Mouse (Mus musculus) embryo, embryonic 9.5 days (tissue): Measurements from ENCODE around the gene Tmem198.

Experiments used
- DNase-seq: peaks from one replicate; pipeline ENCODE4 v3.0.0-alpha.2; 2017; ENCODE audit errors: extremely low spot score

The Tmem198 gene

DNA sequence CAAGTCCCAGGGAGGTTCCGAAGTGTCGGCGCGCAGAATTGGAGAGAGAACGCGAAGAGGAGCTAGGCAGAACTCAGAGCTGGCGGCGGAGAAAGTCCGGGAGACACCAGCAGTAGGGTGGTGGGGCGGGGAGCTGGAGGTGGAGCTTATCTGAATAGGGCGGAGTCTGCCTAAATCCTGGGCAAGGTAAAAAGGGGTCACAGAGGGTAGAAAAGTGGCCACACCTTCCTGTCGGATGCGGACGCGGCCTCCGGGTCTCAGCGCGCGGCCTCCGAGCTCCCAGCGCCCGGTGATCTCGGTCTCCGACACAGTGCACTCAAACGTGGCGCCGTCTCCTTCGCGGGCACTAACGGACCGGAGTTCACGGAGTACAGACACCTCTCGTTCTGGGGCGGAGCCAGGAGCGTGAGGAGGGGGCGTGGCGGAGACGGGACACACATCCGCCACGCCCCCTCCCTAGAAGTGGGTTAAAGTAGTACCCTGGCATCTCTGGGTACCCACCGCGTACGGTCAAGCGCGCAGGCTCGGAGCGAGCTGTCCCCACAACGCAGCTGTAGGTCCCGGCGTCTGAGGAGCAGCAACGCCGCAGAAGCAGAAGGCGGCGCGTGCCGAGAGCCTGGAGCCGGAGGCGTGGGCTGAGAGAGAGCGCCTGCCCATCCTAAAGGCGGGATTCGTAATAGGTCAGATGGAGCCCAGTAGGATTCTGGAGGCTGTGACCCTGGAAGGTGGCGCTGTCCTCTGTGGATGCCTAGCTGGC is 8.3 kb downstream of the Tmem198 start:
- peak; percentile 90 for DNase-seq

DNA sequence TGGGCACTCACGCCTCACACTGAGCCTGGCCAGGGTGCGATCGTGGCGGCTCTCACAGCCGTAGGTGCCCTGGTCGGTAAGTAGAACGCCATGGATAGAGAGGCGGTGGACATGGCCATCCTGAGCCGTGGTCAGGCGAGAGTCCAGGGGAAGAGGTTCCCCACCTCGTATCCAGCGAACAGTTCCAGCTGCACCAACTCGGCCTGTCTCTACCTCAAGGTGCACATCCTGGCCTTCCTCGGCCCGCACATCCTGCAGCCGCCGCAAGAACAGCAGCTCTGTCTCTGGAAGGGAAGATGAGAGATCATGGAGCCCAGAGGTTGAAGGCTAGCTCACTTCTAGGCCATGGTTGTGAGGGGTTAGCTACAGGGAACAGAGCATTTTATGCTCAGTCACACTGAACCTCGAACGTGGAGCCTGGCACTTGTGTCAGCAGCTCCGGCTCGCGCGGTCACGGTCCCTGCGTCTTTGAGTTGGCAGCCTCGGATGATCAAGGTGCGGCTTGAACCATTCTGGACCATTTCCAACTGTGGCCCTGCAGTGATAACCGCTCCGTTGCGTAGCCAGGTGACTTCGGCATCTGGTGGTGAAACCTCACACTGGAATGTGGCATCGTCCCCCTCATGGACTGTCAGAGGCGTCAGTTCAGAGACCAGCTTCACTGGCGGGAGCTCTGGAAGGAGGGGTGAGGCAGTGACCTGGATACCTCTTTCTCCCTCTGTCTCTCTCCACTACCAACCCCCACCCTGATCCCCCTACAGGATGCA is 11.6 kb downstream of the Tmem198 start:
- no peak for DNase-seq

DNA sequence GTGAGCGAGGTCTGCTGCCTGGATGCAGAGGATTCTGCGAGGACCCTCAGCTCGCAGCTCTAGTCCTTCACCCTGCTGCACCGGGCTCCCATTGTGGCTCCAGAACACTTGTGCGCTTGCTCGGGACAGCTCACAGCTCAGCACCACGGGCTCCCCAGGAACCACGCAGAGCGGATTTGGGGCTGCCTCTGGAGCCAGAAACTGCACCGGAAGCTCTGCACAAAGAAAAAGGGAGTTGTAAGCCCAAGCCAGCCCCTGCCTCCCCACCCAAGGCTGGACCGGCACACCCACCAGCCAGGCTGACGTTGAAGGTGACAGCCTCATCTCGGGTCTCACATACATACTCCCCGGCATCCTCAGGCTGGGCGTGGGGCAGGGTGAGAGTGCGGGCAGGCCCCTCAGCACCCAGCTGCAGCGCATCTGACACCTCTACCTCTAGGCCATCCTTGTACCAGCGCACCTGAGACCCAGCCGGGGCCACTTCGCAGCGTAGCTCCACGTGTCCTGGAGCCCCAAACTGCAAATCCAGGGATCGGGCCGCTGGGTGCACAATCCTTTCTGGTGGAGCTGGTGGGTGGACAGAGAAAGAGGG is 13.3 kb downstream of the Tmem198 start:
- no peak for DNase-seq

DNA sequence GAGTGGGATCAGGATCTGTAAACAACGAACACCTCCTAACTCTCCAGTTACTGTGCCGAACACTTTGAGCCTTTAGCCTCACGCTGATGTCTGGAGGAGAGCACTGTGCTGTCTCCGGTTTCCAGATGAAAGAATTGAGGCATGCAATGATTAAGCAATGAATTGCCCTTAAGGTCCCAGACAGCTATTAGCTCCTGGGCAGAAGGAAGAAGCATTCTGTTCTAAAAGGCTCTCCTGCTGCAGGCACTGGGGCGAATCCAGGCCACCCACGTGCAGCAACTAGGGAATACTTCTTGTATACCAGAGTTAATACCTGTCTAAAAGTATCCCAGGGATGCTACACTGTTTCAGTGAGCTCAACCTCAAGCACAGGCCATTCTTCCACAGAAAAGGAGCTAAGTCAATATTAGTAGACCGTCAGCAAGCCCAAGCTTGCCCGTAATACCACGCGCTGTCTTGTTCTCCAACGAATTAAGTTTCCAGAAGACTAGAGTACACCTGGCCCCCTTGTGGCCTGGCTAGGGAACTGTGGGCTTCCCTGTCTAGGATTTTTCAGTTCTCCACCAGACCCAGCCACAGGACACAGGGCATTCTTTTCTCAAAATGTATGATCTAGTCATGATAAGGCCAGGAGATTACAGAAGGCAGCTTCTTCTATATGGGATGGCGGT is 15.7 kb downstream of the Tmem198 start:
- DNase-seq: peak; percentile 61

DNA sequence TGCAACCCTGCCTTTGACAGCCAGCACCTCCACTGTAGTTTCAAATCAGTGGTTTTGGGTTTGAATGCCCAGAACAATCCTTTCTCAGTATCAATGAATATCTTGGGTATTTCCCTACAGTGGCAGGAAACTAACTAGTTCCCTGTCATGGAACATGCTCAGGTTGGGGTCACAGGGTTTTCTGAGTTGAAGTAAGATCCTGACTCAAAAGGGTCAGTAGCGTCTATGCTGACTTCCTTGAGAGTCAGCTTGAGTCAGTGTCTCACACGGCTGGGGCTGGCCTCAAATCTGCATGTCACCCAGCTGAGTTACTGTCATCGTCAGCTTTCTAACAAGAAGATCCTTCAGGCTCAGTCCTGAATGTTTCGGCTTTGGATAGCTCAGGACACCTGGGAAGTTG is 19.6 kb downstream of the Tmem198 start:
- DNase-seq: no peak

DNA sequence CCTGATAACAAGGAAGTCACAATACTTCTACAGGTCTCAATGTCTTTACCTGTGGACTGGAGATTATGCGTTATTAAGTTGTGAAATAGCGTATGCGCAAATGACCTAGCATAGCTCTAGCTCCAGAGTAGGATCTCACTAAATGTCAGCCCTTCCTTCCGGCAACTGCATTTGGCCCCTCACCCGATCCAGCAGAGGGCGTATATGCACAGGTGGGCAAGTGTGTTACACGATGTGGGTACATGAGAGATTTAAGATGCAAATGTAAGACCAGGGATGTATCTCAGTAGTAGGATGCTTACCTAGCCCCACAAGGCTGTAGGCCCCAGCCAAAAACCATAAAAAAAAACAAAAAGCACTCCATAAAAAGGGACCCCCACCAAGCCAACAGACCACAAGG is 20.1 kb downstream of the Tmem198 start:
- no peak for DNase-seq

DNA sequence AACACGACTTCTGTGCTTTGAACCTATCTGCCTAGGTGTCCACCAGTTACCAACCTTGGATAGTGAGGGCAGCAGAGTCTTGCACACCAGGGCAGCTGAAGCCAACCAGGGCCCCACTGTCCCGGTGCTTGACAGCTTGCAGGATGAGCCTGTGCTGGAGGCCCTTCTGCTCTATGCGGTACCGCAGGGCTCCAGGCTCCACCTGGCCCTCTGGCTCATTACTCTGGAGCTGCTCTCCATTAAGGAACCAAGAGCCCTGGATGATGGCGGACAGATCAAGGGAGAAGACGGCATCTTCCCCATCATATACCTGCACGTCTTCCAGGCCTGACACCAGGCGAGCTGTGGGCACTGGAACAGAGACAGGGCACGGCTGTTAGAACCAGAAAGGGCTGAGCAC is 22.6 kb downstream of the Tmem198 start:
- no peak for DNase-seq

DNA sequence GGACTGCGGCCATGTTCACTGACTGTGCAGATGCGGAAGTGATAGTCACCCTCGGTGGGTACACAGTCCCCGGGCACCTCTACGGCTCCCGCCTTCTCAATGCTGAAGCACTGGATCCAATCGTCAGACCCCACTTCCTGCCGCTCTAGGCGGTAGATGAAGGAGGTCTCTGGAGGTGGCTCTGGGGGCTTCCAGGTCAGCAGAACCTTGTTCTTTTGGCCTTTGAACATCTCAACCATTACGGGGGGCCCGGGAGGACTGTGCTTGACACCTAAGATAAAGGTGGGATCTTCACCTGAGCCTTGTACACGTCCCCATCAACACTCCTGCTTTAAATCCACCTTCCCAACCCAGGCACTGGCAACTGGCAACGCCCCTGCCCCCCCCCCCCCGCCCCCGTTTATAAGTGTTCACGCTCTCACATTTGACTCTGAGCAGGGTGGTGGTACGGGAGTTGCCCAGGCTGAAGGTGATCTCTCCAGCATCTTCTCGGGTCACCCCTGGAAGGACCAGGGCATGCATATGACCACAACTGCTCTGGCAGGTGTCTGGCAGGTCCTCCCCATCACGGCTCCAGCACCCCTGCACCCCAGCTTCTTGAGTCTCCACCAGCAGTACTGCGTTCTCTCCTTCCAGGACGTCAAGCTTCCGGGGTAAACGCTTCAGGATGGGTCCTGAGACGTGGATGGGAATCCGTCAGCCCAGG is 23.8 kb downstream of the Tmem198 start:
- no peak for DNase-seq

DNA sequence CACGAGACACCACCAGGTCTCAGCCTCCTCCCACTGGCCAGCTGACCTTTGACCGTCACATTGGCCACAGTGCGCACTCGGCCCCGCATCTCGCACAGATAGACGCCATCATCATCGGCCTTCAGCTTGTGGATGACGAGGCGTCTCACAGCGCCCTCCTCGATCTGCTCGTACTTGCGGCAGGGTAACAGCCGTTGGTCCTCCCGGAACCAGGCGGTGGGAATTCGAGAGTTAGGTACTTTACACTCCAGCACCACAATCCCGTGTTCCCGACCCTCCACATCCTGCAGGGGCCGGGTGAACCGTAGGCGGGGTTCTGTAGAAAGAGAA is 24.3 kb downstream of the Tmem198 start:
- no peak for DNase-seq

DNA sequence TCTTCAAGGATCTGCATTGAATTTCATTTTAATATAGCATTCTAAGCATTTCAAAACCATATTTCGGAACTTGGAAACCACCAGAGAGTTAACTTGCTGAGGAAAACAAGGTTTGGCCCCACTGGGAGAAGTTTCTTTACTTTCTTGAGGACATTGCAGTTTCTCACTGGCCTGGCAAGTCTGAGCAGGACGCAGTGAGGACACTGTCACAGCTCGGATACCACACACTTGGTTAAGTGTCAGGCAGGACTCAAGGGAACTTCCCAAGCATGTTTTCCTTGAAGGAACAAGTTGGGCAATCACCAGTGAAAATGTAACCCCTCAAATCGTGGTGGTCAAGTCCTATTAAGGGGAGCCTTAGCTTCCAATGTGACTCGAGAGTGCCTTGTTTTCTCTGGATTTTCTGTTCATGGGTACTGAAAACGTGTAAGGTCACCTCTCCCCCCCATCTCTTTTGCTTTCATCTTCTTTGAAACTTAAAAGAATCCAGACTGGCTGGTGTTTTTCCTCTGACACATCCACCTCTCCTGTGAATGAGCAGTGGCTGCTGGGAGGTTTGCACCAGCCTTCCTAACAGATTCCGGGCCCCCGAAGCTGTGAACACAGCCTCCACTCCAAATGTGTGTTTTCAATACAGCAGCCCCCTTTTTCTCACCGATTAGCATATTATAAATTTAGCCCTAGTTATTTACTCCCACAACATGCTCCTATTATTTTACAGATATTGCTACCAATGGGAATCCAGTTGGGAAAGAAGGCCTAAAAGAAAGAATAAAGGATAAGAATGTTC is 25.1 kb downstream of the Tmem198 start:
- no peak for DNase-seq

DNA sequence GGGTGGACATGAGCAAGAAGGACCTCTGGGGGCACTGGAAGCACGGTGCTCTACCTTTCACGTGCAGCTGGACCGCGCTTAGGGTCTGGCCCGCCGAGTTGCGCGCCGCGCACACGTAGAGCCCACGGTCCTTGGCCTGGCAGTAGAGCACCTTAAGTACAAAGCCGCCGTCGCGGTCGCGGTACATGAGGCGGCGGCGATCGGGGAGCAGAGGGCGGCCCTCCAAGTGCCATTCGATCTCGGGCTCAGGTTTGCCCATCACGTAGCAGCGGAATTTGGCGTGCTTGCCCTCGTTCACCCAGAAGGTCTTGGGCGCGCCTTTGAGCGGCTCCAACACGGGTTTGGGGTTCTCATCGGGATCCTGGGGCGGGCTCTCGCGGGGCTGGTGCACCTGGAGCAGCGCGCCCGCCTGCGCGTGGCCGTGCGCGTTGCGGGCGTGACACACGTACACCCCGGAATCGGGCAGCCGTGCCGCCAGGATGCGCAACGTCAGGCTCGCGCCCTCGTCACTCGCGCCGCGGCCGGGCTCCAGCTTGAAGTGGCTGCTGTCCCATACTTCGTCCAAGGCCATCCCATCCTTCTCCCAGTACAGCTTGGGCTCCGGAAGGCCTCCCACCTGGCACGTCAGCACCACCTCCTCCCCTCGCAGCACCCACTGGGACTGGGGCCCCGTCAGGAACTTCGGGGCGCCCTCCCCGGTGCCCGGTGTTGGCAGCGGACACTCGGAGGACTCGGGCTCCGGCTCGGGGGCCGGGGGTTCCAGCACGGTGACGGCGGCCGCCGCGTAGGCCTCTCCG is 26.0 kb downstream of the Tmem198 start:
- DNase-seq: peak; percentile 71

DNA sequence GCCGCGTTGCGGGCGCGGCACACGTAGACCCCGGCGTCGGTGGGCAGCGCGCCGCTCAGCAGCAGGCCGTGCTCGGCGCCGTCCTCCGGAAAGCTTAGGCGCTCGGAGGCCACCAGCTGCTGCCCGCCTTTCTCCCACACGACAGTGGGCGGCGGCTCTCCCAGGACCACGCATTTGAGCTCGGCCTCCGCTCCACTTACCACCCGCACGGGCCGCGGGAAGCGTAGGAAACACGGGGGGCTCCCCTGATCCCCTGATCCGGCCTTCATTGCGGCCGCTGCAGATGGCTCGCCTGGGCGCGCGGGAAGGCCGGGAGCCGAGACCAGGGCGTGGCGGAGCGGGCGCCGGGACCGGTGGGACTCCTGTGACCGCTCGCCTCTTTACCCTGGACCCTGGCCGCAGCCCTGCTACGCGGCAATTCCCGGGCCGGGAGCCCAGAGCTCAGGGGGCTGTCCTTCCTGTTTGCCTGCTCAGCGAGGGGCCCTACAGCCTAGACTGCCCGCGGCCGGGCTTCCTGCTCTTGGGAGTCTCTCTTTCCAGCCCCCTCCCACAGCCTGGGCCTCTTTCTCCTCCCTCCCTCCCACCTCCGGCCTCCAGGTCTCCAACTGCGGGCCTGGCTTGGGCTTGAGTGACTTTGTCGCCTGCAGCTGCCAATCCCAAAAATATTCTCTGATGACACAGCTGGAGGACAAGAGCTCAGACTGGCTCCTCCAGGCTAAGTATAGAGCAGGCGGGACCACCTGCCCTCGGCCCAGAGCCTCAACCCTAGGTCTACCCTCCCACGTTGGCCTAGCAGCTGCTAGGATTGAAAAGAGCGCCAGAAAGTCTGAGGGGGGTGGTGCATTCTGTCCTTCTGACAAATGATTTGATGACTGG is 26.9 kb downstream of the Tmem198 start, which contains the start of gene Obsl1:
Gene Obsl1, minus strand, starts transcription at position 497 of the 876 bp plus-strand sequence.
- peak; percentile 85 for DNase-seq

DNA sequence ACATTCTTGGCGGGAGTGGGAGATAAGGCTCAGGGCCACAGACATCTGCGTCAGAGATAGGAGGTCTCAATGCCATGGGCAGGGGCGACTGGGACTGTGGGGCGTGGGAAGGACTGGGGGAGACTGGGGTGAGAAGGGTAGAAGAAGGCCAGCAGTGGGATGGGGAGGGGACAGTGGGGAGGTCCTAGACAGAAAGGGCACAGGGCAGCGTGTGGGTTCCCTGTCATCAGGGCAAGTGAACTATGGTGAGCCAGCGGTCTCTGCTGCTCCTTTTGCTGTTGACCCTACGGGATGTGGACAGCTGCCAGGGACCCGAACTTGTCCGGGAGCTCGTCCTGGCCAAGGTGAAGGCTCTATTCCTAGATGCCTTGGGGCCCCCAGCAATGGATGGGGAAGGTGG is 27.7 kb downstream of the Tmem198 start, which contains the start of gene Inha:
Gene Inha, plus strand, starts transcription at position 72 of the 400 bp plus-strand sequence.
- DNase-seq: no peak

DNA sequence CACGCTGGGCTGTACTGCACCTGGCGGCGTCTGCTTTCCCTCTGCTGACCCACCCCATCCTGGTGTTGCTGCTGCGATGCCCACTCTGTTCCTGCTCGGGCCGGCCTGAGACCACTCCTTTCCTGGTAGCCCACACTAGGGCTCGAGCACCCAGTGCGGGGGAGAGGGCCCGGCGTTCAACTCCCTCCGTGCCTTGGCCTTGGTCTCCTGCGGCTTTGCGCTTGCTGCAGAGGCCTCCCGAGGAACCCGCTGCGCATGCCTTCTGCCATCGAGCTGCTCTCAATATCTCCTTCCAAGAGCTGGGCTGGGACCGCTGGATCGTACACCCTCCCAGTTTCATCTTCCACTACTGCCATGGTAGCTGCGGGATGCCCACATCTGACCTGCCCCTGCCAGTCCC is 30.3 kb downstream of the Tmem198 start:
- no peak for DNase-seq

DNA sequence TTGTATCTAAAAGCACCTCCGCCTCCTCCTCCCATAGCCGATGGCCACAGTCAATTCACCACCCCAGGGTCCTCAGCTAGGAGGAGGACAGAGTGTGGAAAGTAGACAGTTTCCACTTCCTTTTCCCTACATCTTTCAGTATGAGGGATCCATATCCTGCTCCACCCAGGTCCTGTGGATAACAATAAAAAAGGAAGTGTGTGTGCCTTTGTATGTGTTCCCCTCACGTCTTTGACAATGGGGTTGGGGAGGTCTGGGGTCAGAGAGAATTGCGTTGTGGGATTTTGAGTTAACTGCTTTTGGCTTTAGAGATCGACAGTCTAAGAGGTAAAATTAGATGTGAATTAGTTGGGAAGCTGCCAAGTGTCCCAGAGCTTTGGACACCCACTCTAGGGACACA is 30.8 kb downstream of the Tmem198 start:
- DNase-seq: no peak

DNA sequence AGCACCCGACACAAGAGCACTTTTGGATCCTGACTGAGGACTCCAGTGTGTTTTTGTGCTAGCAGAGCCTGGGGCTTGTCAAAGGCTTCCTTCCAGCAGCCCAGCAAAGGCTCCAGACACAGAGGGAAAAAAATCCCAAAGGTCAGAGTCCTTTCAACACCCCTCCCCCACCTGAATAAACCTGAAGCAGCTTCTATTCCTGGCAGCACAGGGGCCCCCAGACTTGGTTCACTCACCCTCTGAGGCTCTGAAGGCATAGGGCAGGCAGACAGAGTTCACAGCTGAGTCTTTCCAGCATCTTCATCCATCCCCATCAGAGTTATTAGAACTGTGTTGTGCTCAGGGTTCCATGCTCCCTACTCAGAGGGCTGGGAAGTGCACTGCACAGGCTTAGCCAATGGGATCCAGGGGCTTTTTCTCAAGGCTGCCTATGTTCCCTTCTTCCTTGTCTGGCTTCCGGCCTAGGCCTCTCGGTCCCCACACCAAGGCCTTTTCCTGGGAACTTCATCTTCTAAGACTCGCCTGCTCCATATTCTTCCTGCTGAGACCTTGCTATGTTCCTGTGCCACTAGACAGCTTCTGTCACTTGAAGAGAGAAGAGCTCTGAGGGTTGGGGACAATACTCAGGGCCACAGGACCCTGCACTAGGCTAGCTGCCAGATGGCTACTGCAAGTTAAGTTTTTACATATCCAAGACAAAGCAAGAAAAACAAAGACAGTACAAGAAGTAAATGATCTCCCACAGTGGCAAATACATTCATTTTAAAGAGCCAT is 32.3 kb downstream of the Tmem198 start:
- peak; percentile 43 for DNase-seq

DNA sequence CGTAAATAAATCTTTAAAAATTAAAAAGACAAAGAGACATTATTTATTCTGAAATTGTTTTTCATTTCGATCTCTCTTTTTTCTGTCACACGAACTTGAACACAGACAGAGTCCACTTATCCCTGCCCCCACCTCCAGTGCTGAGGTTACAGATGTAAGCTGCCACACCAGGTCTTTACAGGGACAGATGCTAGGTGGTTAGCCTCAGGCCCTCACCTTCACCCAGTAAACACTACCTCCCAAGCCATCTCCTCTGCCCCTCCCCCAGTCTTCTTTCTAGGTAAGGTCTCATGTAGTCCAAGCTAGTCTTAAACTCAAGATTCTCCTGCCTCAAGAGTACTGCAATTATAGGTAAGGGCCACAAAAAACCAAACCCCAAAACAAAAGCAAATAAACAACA is 33.2 kb downstream of the Tmem198 start:
- DNase-seq: no peak

DNA sequence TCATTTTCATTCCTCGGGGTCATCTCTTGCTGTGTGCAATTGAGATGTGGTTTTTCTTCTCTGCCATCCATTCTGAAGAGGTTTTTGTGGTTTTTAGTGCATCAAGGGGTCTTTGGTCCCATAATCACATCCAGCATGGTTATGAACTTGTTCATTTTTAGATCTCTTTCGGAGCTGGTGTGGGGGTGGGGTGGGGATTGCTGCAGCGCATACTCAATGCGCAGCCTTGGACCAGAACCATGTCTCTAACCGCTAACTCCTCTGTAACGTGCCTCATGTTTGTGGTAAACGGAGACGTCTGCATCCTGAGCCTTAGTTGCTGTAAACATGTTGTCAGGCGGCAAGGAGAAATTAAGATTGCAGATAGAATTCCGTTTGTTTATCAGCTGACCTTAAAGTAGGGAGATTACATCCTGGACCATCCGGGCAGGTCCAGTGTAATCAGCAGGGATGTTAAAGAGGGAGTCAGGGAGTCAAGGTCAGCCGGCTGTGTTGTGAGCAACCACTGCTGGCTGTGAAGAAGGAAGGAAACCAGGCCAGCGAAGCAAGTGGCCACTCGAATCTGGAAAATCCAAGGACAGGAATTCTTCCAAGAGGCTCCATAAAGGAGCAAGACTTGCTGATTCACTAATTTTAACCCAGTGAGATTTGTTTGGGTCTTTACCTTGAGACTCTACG is 37.5 kb downstream of the Tmem198 start:
- DNase-seq: no peak
